Mouse (Mus musculus) spleen, adult 2 months (tissue): ENCODE data around the gene Npsr1. TPM values are rescaled to one million over a fixed set of nuclear protein-coding genes. Genes with fewer than 3 reads are reported as not detected.

Experiments
- DNase-seq, 2 experiments: peaks; one replicate each; pipeline versions ENCODE4 v3.0.0 to v3.0.0-alpha.2; 2012 to 2021; ENCODE audit warnings: low spot score in 2 of 2, low read depth in 1 of 2
- H3K27ac ChIP-seq: fragments of 200-500 bp; 2 replicates; pipeline ENCODE4 v1.5.1; 2012; ENCODE audit warnings: low read length, inconsistent platforms; ENCODE audit not compliant: insufficient read depth
- H3K27me3 ChIP-seq: fragments of 200-500 bp; 2 replicates; pipeline ENCODE4 v1.6.1; 2012; ENCODE audit warnings: mild to moderate bottlenecking, moderate library complexity, low read length, inconsistent platforms; ENCODE audit not compliant: control insufficient read depth, insufficient read depth
- H3K36me3 ChIP-seq: fragments of 200-500 bp; 2 replicates; pipeline ENCODE4 v1.6.1; 2012; ENCODE audit warnings: mild to moderate bottlenecking, low read length, inconsistent platforms; ENCODE audit not compliant: control insufficient read depth, insufficient read depth
- H3K4me1 ChIP-seq: fragments of 200-500 bp; 2 replicates; pipeline ENCODE4 v1.6.1; 2011; ENCODE audit warnings: inconsistent platforms; ENCODE audit not compliant: control insufficient read depth, insufficient read depth, insufficient read length
- H3K4me3 ChIP-seq: fragments of 200-500 bp; 2 replicates; pipeline ENCODE4 v1.5.1; 2011; ENCODE audit warnings: mild to moderate bottlenecking, inconsistent platforms; ENCODE audit not compliant: insufficient read depth, insufficient read length; ENCODE audit errors: extremely low read depth
- CTCF ChIP-seq: fragments of 200-500 bp; IDR thresholded peaks from 2 replicates; pipeline ENCODE4 v1.5.1; 2011; ENCODE audit warnings: mild to moderate bottlenecking, inconsistent platforms; ENCODE audit not compliant: insufficient read depth, insufficient read length, insufficient replicate concordance; ENCODE audit errors: extremely low read depth
- POLR2A ChIP-seq: fragments of 200-500 bp; IDR thresholded peaks from 2 replicates; pipeline ENCODE4 v1.6.1; 2011; ENCODE audit warnings: low read depth, low read length, inconsistent platforms
- WGBS: fragments of 180-500 bp; shearing (Covaris S2); methylation state at CpG from one replicate; pipeline ENCODE4 v1.1.7; 2018; 5-methylcytosine and 5-hydroxymethylcytosine counted together
- polyA plus RNA-seq: library from polyadenylated mRNA; depleted of rRNA; stranded (reverse); fragments of >200 nt; gene quantifications from 2 replicates; pipeline ENCODE4 v1.2.3, GENCODE M21; 2012; rRNA removed

Gene Npsr1
- not detected in 2 replicates for polyA plus RNA-seq

DNA sequence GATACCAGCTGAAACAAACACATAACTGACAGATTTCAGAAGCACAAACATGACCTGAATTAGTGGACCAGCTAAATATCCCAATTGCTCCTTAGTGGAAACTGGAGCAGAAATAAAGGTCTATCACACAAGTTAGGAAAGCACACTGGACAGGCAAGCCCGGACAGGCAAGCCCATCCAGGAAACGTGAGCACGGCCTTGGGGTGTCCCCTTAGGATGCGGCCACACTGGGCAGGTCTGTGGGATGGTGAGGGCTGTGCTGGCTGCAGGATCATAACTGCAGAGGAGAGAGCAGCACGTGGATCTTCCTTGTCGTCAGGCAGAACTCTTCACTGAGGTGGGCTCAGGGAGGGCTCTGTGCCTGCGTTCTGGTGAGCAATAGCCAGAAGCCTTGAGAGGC, at the start of gene Npsr1:
Gene Npsr1, plus strand, starts transcription at position 301 of the 400 bp plus-strand sequence.
- WGBS = 83% methylated on average over 7 of the region's 7 CpGs
- H3K4me3 ChIP-seq = no peak within 1 kb of the TSS
- no peaks in the 10 kb centered on the region for H3K27me3 ChIP-seq
- H3K27ac ChIP-seq = no peak within 1 kb of the TSS
- TF ChIP-seq CTCF = no peak
- TF ChIP-seq POLR2A = no peak
- no peak for DNase-seq
- H3K4me1 ChIP-seq = no peaks in the 10 kb centered on the region
- H3K36me3 ChIP-seq = no peaks in the 10 kb centered on the region

DNA sequence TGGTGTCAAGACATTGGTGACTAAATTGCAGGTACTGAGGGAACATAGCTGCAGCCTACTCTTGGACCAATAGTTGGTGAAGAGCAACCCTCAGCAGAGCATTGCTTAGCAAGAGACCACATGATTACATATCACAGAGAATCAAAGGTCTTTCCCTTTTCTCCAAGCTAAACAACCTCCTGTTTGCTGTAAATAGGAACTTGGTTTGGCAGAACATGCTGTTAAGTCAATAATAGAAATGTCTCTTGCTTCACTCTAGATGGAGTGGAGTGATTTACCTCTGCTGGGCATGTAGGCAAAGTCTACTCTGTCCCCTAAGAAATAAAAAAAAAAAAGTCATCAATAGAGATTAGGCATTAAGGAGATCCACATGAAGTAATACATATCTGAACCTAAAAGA, 46.3 kb upstream of the Npsr1 start:
- Histone ChIP-seq H3K27me3 (no peaks in the 10 kb centered on the region), H3K4me1 (no peaks in the 10 kb centered on the region), H3K27ac (no peak overlapping the region), H3K4me3 (no peak overlapping the region), H3K36me3 (no peaks in the 10 kb centered on the region)
- TF ChIP-seq POLR2A (no peak), CTCF (no peak)
- DNase-seq = no peak

DNA sequence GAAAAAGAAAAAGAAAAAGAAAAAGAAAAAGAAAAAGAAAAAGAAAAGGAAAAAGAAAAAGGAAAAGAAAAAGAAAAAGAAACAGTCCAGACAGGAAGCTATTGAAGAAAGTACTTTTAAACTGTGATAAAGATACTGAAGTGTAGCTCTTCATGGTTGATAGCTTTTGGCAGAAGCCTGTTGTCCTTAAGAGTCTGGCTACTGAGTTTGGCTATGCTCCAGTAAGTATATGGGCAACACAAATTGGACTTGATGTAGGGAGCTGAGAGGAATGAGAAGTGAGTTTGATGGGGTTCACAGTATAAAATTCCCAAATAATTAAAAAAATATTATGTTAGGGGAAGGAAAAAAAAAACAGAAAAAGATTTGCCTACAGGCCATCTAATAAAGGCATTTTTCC, 34.5 kb upstream of the Npsr1 start:
- H3K27me3 ChIP-seq = no peaks in the 10 kb centered on the region
- H3K4me3 ChIP-seq = no peak overlapping the region
- no peaks in the 10 kb centered on the region for H3K4me1 ChIP-seq
- H3K36me3 ChIP-seq = no peaks in the 10 kb centered on the region
- TF ChIP-seq CTCF (no peak), POLR2A (no peak)
- no peak overlapping the region for H3K27ac ChIP-seq
- no peak for DNase-seq

DNA sequence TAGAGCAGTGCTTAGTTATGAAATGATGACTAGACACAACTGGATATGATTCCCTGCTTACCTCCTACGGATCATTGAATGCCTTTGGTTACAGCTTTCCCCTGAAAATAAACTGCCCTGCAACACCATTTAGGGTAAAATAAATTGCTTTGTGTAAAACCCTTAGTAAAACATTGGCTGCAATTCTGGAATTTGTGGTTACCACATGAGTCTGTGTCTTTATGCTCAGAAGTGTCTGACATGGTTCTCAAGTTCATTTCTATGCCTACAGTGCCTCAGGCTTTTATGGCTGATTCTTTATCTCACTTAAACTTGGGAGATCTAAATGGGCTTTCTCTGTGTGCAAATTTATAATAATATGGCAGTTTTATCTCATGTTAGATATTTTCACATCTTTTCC, 26.1 kb upstream of the Npsr1 start:
- no peaks in the 10 kb centered on the region for H3K36me3 ChIP-seq
- no peak overlapping the region for H3K27ac ChIP-seq
- H3K4me1 ChIP-seq = no peaks in the 10 kb centered on the region
- DNase-seq = no peak
- no peak for TF ChIP-seq CTCF
- no peak for TF ChIP-seq POLR2A
- H3K27me3 ChIP-seq = no peaks in the 10 kb centered on the region
- no peak overlapping the region for H3K4me3 ChIP-seq
- 79% methylated on average over 1 of the region's 1 CpGs for WGBS

DNA sequence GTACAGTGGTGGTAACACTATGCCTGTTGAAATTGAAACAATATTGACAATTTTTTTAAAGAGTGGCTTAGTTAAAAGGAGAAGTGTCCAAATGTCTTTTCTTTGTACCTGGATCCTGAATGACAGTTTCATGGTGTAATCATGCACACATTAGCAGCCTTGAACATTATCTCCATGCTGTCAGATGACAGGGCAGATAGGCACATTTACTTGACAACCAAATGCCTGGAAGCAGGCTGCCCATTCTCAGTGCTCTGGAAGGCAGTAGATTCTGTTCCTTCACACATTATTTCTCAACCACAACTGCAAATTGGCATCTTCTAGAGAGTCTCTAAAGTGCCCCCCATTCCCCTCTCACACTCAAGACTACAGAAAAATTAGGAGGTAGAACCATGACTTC, 20.2 kb upstream of the Npsr1 start:
- TF ChIP-seq POLR2A (no peak), CTCF (no peak)
- Histone ChIP-seq H3K4me1 (no peaks in the 10 kb centered on the region), H3K27me3 (no peaks in the 10 kb centered on the region), H3K27ac (no peak overlapping the region), H3K4me3 (no peak overlapping the region), H3K36me3 (no peaks in the 10 kb centered on the region)
- no peak for DNase-seq

DNA sequence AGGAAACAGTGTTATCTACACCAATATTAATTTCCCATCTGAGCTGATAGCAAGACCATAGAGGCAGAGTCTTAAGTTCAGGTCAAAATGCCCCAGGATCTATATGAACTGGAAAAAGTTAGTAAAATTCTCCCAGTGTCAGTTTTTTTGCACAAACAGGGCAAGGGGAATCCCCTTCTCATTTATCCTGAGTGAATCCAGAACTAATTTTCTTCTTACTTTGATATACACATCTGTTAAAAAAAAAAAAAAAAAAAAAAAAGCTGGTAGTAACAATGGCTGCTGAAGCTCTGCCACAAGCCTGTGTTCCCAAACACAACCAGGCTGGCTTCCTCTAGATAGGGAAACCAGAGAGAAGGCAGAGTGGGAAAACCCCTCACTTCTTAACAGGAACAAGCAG, 5.9 kb upstream of the Npsr1 start:
- no peaks in the 10 kb centered on the region for H3K27me3 ChIP-seq
- TF ChIP-seq CTCF = no peak
- no peak for TF ChIP-seq POLR2A
- no peak overlapping the region for H3K4me3 ChIP-seq
- H3K36me3 ChIP-seq = no peaks in the 10 kb centered on the region
- no peak for DNase-seq
- no peak overlapping the region for H3K27ac ChIP-seq
- no peaks in the 10 kb centered on the region for H3K4me1 ChIP-seq

DNA sequence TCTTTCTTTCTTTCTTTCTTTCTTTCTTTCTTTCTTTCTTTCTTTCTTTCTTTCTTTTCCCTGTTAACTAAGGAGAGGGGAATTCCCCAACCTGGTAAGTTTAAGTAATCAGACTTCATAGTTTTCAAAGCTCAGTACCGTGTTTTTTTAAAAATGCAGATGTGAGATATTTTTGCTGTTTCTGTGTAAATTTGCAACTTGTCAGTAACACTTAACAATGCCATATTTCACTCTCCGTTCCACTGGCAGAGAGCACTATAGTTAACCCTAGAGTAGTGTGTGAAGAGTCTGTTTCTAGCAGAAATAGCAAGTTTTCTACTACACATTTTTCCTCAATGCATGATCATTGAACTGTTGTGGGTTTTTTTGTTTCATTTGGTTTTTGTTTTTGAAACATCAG, 730 bp downstream of the Npsr1 start:
- no peaks in the 10 kb centered on the region for H3K36me3 ChIP-seq
- no peaks in the 10 kb centered on the region for H3K27me3 ChIP-seq
- H3K4me1 ChIP-seq = no peaks in the 10 kb centered on the region
- WGBS = 37% methylated on average over 2 of the region's 2 CpGs
- DNase-seq = no peak
- TF ChIP-seq POLR2A (no peak), CTCF (no peak)
- H3K27ac ChIP-seq = no peak overlapping the region
- no peak overlapping the region for H3K4me3 ChIP-seq

DNA sequence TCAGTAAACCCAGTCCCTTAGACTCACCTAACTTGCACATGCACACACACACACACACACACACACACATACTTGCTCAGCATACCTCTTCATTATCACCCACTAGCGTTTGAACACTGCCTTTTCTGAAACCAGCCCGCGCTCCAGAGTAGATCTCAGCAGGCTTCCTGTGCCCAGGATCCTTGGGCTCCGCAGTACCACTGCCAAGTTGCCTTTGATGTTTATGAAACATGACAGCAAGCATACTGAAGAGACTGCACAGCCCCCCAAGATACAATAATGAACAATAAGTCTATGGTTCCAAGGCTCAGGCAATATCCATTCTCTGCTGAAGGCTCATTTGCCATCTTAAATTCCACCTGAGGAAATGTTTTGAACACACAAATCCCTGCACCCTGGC, 1.8 kb downstream of the Npsr1 start:
- H3K27me3 ChIP-seq = no peaks in the 10 kb centered on the region
- H3K4me1 ChIP-seq = no peaks in the 10 kb centered on the region
- WGBS = 83% methylated on average over 4 of the region's 4 CpGs
- no peak overlapping the region for H3K4me3 ChIP-seq
- no peak for DNase-seq
- no peak overlapping the region for H3K27ac ChIP-seq
- no peaks in the 10 kb centered on the region for H3K36me3 ChIP-seq
- TF ChIP-seq CTCF (no peak), POLR2A (no peak)
